Mouse (Mus musculus) limb, embryonic 11.5 days (tissue): ENCODE data around the gene Ifi35. TPM values are rescaled to one million over a fixed set of nuclear protein-coding genes. Genes with fewer than 3 reads are reported as not detected.

Experiments
- ATAC-seq: fragments of 200-750 bp; cut with Nextera tagmentation; 2 replicates; pipeline ENCODE4 v1.8.0; 2017; ENCODE audit warnings: low read depth; ENCODE audit not compliant: insufficient number of reproducible peaks, low FRiP score, low TSS enrichment
- DNase-seq: peaks from one replicate; pipeline ENCODE4 v3.0.0-alpha.2; 2015; ENCODE audit warnings: low spot score
- H3K27ac ChIP-seq: fragments of 300-500 bp; sonication (generic); replicated peaks from 2 replicates; pipeline ENCODE4 v1.5.1; 2014; ENCODE audit warnings: low read depth, mild to moderate bottlenecking, low read length
- H3K27me3 ChIP-seq: fragments of 300-500 bp; sonication (generic); 2 replicates; pipeline ENCODE4 v1.6.1; 2014; ENCODE audit warnings: mild to moderate bottlenecking, low read length, mixed read lengths; ENCODE audit not compliant: control insufficient read depth, insufficient read depth
- H3K36me3 ChIP-seq: fragments of 300-500 bp; sonication (generic); 2 replicates; pipeline ENCODE4 v1.6.1; 2014; ENCODE audit warnings: mild to moderate bottlenecking, low read length, moderate library complexity, mixed read lengths; ENCODE audit not compliant: control insufficient read depth, insufficient read depth
- H3K4me1 ChIP-seq: fragments of 300-500 bp; sonication (generic); 2 replicates; pipeline ENCODE4 v1.6.1; 2014; ENCODE audit warnings: low read length, mixed read lengths; ENCODE audit not compliant: control insufficient read depth, insufficient read depth
- H3K4me2 ChIP-seq: fragments of 300-500 bp; sonication (generic); 2 replicates; pipeline ENCODE4 v1.6.1; 2014; ENCODE audit warnings: low read depth, mild to moderate bottlenecking, moderate library complexity; ENCODE audit not compliant: severe bottlenecking
- H3K4me3 ChIP-seq: fragments of 300-500 bp; sonication (generic); 2 replicates; pipeline ENCODE4 v1.5.1; 2014; ENCODE audit warnings: low read depth, low read length
- H3K9ac ChIP-seq: fragments of 300-500 bp; sonication (generic); 2 replicates; pipeline ENCODE4 v1.6.1; 2014; ENCODE audit warnings: mild to moderate bottlenecking, low read length
- H3K9me3 ChIP-seq: fragments of 300-500 bp; sonication (generic); 2 replicates; pipeline ENCODE4 v1.6.1; 2016; ENCODE audit warnings: low read length; ENCODE audit not compliant: control insufficient read depth
- WGBS: fragments of 180-500 bp; shearing (Covaris S2); extraction: QIAGEN DNeasy Blood & Tissue Kit; methylation state at CpG from one replicate; pipeline ENCODE4 v1.1.7; 2014; 5-methylcytosine and 5-hydroxymethylcytosine counted together
- polyA plus RNA-seq: library from polyadenylated mRNA; unstranded; fragments of >200 nt; fragmentation: Nextera tagmentation; extraction: Ambion mirVana; gene quantifications from 2 replicates; pipeline ENCODE4 v1.2.1, GENCODE M21; 2014

Ifi35 gene
- polyA plus RNA-seq, 1 experiment from 2014 or later = 3.3 TPM

DNA sequence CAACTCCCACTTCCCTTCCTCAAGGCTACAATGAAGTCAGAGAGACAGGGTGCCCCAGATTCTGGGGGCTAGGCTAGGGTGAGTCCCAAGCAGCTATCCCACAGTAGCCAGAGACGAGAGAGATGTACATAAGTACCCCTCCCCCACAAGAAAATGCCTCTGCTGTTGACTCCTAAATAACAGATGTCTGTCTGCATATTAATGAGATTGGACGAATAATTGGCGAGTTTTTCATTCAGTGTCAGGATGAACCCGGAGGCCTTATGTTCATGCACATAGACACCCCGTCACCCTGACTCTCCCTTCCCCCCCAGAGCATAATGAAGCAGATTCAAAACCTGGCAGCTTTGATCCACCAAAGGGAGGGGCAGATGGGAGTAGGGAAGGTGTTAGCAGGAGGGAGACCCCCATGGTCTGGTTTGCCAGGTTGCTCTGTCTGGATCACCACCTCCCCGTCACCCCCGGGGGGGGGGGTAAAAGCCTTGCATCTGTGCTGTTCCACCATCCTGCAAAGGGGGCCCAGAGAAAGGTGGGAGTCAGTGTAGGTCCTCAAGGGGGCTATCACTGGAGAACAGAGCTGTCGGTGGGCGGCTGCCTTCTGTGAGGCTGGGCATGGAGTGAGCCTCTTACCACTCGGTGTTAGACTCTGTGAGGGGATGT, 29.5 kb downstream of the Ifi35 start:
- ATAC-seq = no peak
- no peak overlapping the region for H3K9ac ChIP-seq
- no peaks in the 10 kb centered on the region; the same call in 1 of the 2 replicates for H3K4me1 ChIP-seq
- no peaks in the 10 kb centered on the region for H3K9me3 ChIP-seq
- no peaks in the 10 kb centered on the region for H3K27me3 ChIP-seq
- no peak for DNase-seq
- H3K4me3 ChIP-seq = no peak overlapping the region
- H3K4me2 ChIP-seq = no peak overlapping the region
- 61% methylated on average over 10 of the region's 10 CpGs for WGBS
- no peaks in the 10 kb centered on the region for H3K36me3 ChIP-seq
- H3K27ac ChIP-seq = no peak overlapping the region

DNA sequence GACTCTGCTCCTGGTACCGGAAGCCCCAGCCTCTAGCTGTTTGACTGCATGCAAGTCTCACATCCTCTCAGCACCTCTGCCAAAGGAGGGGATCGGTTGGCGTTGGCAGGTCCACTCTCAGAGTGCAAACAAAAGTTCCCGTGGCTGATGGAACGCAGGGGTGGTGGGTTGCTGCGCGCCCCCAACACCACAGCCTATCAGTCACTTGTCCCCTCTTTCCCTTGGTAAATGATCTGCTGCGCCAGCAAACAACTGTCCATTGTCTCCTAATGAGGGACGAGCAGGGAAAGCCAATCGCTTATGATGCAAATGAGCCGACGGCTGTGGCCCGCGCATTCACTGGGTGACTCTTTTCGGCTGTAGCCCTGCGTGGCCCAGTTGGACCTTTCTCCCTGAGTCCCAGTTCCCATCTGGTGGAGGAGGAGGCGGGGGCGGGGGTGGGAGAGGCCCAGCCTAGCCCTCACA, 31.0 kb downstream of the Ifi35 start:
- no peak overlapping the region for H3K4me3 ChIP-seq
- H3K9ac ChIP-seq = no peak overlapping the region; the same call in 1 of the 2 replicates
- no peaks in the 10 kb centered on the region for H3K36me3 ChIP-seq
- WGBS = 12% methylated on average over 17 of the region's 18 CpGs
- no peak overlapping the region; the same call in 1 of the 2 replicates for H3K4me2 ChIP-seq
- H3K27me3 ChIP-seq = no peaks in the 10 kb centered on the region
- no peak for ATAC-seq
- no peak for DNase-seq
- H3K27ac ChIP-seq = 0 out of 2 replicates have a peak overlapping the region, but pooled peaks have one; percentile 0
- H3K4me1 ChIP-seq = no peaks in the 10 kb centered on the region; the same call in 1 of the 2 replicates
- no peaks in the 10 kb centered on the region for H3K9me3 ChIP-seq

DNA sequence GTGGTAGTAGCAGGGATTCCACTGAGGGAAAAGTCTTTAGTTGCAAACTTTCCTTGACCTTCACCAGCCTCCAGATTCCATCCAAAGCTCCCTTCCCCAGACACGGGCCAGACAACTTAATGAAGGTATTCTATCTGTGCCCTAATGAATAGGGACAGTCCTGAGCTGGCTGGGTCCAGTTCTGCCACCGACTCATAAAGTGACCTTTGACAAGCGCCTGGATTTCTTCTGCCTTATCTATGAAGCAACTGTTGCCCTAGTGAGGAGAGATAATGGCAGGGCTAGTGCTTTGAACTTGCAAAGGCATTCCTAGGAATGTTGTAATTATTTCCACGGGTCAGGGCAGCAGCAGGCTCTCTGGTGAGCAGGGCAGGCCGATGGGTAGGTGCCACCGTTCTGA, 32.7 kb downstream of the Ifi35 start:
- 30% methylated on average over 6 of the region's 6 CpGs for WGBS

DNA sequence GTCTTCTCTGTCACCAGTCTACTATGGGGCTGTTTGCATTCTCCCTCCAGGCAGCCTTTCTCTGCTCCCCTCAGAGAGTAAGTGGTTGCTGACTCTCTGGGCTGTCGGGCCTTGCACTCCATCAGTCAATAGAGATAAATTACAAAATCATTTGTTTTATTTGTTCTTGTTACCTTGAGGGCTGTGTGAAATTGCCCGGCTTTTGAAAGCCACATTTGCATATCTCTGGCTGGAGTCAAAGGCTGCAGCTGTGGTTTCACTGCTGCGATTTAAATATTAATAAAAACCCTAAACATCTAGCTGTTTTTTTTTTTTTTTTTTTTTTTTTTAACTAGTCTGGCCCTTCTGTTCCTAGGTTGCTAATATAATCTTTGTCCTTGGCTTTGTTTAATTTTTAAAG, 35.6 kb downstream of the Ifi35 start:
- H3K27me3 ChIP-seq = no peaks in the 10 kb centered on the region
- no peak overlapping the region for H3K9ac ChIP-seq
- H3K9me3 ChIP-seq = no peaks in the 10 kb centered on the region
- H3K4me3 ChIP-seq = no peak overlapping the region
- H3K4me2 ChIP-seq = no peak overlapping the region
- H3K27ac ChIP-seq = no peak overlapping the region
- ATAC-seq (no peak), DNase-seq (no peak)
- H3K36me3 ChIP-seq = no peaks in the 10 kb centered on the region
- 41% methylated on average over 3 of the region's 3 CpGs for WGBS
- no peaks in the 10 kb centered on the region; the same call in 1 of the 2 replicates for H3K4me1 ChIP-seq

More for the DNA sequence above, 32.7 kb downstream of the Ifi35 start:
- no peak overlapping the region for H3K9ac ChIP-seq
- DNase-seq (no peak), ATAC-seq (no peak)
- no peak overlapping the region for H3K4me2 ChIP-seq
- H3K36me3 ChIP-seq = no peaks in the 10 kb centered on the region
- no peak overlapping the region for H3K27ac ChIP-seq
- no peaks in the 10 kb centered on the region for H3K27me3 ChIP-seq
- no peaks in the 10 kb centered on the region; the same call in 1 of the 2 replicates for H3K4me1 ChIP-seq
- no peak overlapping the region for H3K4me3 ChIP-seq
- H3K9me3 ChIP-seq = no peaks in the 10 kb centered on the region

DNA sequence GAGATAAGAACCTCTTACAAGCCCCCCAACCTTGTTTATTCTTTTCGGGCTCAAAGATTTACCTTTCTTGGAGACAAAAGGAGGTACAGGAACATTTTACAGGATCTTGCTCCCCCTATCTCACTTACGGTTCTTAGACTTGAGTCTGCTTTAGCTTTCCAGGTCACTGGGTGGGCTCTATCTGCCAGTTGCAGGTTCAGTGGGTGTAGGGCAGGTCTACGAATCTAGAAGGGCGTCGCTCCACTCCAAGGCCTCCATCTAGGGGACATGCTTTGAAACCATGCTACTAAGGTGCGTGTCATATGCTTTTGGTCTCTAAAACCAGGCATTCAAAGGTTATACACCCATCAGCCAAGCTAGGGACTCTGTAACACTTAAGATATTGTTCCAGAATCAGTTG, 36.0 kb downstream of the Ifi35 start:
- no peak overlapping the region for H3K27ac ChIP-seq
- H3K36me3 ChIP-seq = no peaks in the 10 kb centered on the region
- no peaks in the 10 kb centered on the region for H3K9me3 ChIP-seq
- ATAC-seq = no peak
- DNase-seq = no peak
- no peaks in the 10 kb centered on the region for H3K27me3 ChIP-seq
- H3K4me1 ChIP-seq = no peaks in the 10 kb centered on the region; the same call in 1 of the 2 replicates
- H3K4me2 ChIP-seq = no peak overlapping the region
- no peak overlapping the region for H3K4me3 ChIP-seq
- WGBS = 89% methylated on average over 6 of the region's 6 CpGs
- no peak overlapping the region for H3K9ac ChIP-seq

DNA sequence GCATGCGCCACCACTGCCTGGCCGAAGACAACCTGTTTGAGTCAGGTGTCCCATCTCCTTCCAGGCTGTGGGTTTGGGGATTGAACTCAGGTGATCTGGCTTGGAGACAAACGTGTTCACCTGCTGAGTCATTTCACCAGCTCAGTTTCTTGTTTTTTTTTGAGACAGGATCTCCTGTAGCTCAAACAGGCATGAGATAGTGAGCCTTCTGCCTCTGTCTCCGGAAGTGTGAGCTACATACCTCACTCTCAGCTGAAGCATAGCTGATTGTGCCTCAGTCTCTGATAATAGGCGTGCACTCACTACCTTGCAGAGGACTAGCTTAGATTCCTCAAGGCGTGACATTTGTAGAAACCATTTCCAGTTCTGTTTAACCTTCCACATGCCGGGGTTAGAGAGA, 36.6 kb downstream of the Ifi35 start:
- ATAC-seq (no peak), DNase-seq (no peak)
- 87% methylated on average over 7 of the region's 7 CpGs for WGBS
- Histone ChIP-seq H3K4me1 (no peaks in the 10 kb centered on the region), H3K9ac (no peak overlapping the region), H3K4me2 (no peak overlapping the region), H3K36me3 (no peaks in the 10 kb centered on the region), H3K4me3 (no peak overlapping the region), H3K9me3 (no peaks in the 10 kb centered on the region), H3K27me3 (no peaks in the 10 kb centered on the region), H3K27ac (no peak overlapping the region)

DNA sequence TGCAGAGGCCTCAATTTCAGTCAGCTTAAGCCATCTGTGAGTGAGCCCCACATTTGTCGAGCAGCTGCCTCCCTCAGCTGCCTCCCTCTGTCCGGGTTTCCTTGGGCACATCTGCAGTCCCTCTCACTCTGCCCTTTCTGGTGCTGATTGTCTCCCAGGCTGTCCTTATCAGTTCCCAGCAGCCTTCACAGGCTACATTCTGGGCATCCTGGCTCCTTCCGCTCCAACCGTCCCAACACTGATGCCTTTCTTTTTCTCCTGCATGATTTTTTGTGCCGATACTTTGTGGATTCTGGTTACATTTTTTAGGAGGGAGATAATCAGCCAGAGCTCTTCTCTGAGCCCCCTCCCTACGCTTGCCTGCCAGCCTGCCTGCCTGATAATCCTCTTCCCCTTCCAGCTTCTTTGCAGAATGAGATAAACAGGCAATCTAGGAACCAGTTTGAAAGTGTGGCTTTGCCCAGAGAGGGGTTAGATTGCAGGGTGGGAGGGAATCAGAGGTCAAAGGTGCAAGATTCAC, 37.4 kb downstream of the Ifi35 start:
- Histone ChIP-seq H3K4me1 (no peaks in the 10 kb centered on the region), H3K4me3 (no peak overlapping the region), H3K9ac (no peak overlapping the region; the same call in 1 of the 2 replicates), H3K27ac (no peak overlapping the region), H3K36me3 (no peaks in the 10 kb centered on the region), H3K27me3 (no peaks in the 10 kb centered on the region), H3K4me2 (no peak overlapping the region), H3K9me3 (no peaks in the 10 kb centered on the region)
- 39% methylated on average over 6 of the region's 6 CpGs for WGBS
- ATAC-seq (no peak), DNase-seq (no peak)

DNA sequence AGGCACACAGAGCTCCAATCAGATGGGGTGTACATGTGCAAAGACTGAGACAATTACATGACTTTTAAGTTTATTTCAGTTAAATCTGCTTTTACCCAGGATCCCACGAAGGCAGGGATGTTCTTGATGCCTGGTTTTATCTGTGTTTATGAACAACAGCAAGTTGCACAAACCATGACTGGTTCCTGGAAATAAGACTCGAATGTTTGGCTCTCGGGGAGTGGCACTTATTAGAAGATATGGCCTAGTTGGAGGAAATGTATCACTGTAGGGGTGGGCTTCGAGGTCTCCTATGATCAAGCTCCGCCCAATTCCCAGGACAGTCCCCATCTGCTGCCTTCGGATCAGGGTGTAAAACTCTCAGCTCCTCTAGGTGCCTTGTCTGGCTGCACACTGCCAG, 37.9 kb downstream of the Ifi35 start:
- Histone ChIP-seq H3K36me3 (no peaks in the 10 kb centered on the region), H3K4me3 (no peak overlapping the region), H3K4me1 (no peaks in the 10 kb centered on the region), H3K27me3 (no peaks in the 10 kb centered on the region), H3K4me2 (no peak overlapping the region), H3K9me3 (no peaks in the 10 kb centered on the region), H3K27ac (no peak overlapping the region), H3K9ac (no peak overlapping the region)
- ATAC-seq (no peak), DNase-seq (no peak)
- WGBS = 69% methylated on average over 6 of the region's 6 CpGs
